Mouse (Mus musculus) testis, adult 2 months (tissue): ENCODE data around the gene Rad51b. TPM values are rescaled to one million over a fixed set of nuclear protein-coding genes. Genes with fewer than 3 reads are reported as not detected.

Source experiments
- H3K27ac ChIP-seq: fragments of 200-500 bp; 2 replicates; pipeline ENCODE4 v1.5.1; 2012; ENCODE audit warnings: low read depth, low read length; ENCODE audit not compliant: control insufficient read depth, insufficient read depth
- H3K27me3 ChIP-seq: fragments of 200-500 bp; 2 replicates; pipeline ENCODE4 v1.6.1; 2012; ENCODE audit warnings: mild to moderate bottlenecking, low read length, moderate library complexity; ENCODE audit not compliant: control insufficient read depth, insufficient read depth
- H3K36me3 ChIP-seq: fragments of 200-500 bp; 2 replicates; pipeline ENCODE4 v1.6.1; 2012; ENCODE audit warnings: mild to moderate bottlenecking, low read length; ENCODE audit not compliant: control insufficient read depth, insufficient read depth
- H3K4me1 ChIP-seq: fragments of 200-500 bp; 2 replicates; pipeline ENCODE4 v1.6.1; 2012; ENCODE audit warnings: low read length; ENCODE audit not compliant: control insufficient read depth, insufficient read depth
- H3K4me3 ChIP-seq: fragments of 200-500 bp; 2 replicates; pipeline ENCODE4 v1.5.1; 2012; ENCODE audit warnings: low read depth, mild to moderate bottlenecking, low read length, moderate library complexity, mixed read lengths; ENCODE audit not compliant: control insufficient read depth
- CTCF ChIP-seq: fragments of 200-500 bp; IDR thresholded peaks from 2 replicates; pipeline ENCODE4 v1.5.1; 2012; ENCODE audit warnings: low read depth, mild to moderate bottlenecking, inconsistent platforms, low read length, moderate library complexity; ENCODE audit not compliant: control insufficient read depth, insufficient read depth, insufficient replicate concordance
- POLR2A ChIP-seq: fragments of 200-500 bp; IDR thresholded peaks from 2 replicates; pipeline ENCODE4 v1.6.1; 2012; ENCODE audit warnings: low read depth, mild to moderate bottlenecking, inconsistent platforms, low read length, moderate library complexity; ENCODE audit not compliant: control insufficient read depth
- polyA plus RNA-seq: library from polyadenylated mRNA; depleted of rRNA; stranded (reverse); fragments of >200 nt; gene quantifications from 2 replicates; pipeline ENCODE4 v1.2.3, GENCODE M21; 2012

Rad51b gene
- polyA plus RNA-seq, 1 experiment: 2.7 TPM

GRCm38 (mm10) chr12:79524941-79525871 lies 228.1 kb downstream of the Rad51b start:
- Histone ChIP-seq H3K4me1 (no peaks in the 10 kb centered on the region), H3K4me3 (no peak overlapping the region), H3K27me3 (no peaks in the 10 kb centered on the region), H3K27ac (no peak overlapping the region), H3K36me3 (no peaks in the 10 kb centered on the region)
- TF ChIP-seq CTCF (no peak), POLR2A (no peak)

GRCm38 (mm10) chr12:79525872-79526271 lies 228.8 kb downstream of the Rad51b start:
- TF ChIP-seq POLR2A (no peak), CTCF (no peak)
- Histone ChIP-seq H3K36me3 (no peaks in the 10 kb centered on the region), H3K27me3 (no peaks in the 10 kb centered on the region), H3K4me1 (no peaks in the 10 kb centered on the region), H3K27ac (no peak overlapping the region), H3K4me3 (no peak overlapping the region)

- Histone ChIP-seq H3K27me3 (no peaks in the 10 kb centered on the region), H3K36me3 (no peaks in the 10 kb centered on the region), H3K27ac (no peak overlapping the region), H3K4me1 (no peaks in the 10 kb centered on the region), H3K4me3 (no peak overlapping the region)
- TF ChIP-seq CTCF (no peak), POLR2A (no peak)
Measured at GRCm38 (mm10) chr12:79527222-79527621, 230.1 kb downstream of the Rad51b start.

GRCm38 (mm10) chr12:79530275-79530902 lies 233.3 kb downstream of the Rad51b start:
- no peak overlapping the region for H3K27ac ChIP-seq
- H3K27me3 ChIP-seq: no peaks in the 10 kb centered on the region
- H3K36me3 ChIP-seq: no peaks in the 10 kb centered on the region
- H3K4me3 ChIP-seq: no peak overlapping the region
- TF ChIP-seq POLR2A (no peak), CTCF (no peak)
- H3K4me1 ChIP-seq: no peaks in the 10 kb centered on the region

- Histone ChIP-seq H3K27ac (no peak overlapping the region), H3K36me3 (no peaks in the 10 kb centered on the region), H3K27me3 (no peaks in the 10 kb centered on the region), H3K4me3 (no peak overlapping the region), H3K4me1 (no peaks in the 10 kb centered on the region)
- no peak for TF ChIP-seq CTCF
- no peak for TF ChIP-seq POLR2A
Measured at GRCm38 (mm10) chr12:79531809-79532798, 235.0 kb downstream of the Rad51b start.

GRCm38 (mm10) chr12:79534778-79535177 lies 237.7 kb downstream of the Rad51b start:
- TF ChIP-seq CTCF (no peak), POLR2A (no peak)
- no peak overlapping the region for H3K27ac ChIP-seq
- no peaks in the 10 kb centered on the region for H3K4me1 ChIP-seq
- H3K27me3 ChIP-seq: no peaks in the 10 kb centered on the region
- H3K36me3 ChIP-seq: no peaks in the 10 kb centered on the region
- H3K4me3 ChIP-seq: no peak overlapping the region
